22 mouse cellular contexts compared by ENCODE assay signal in the genomic region with DNA sequence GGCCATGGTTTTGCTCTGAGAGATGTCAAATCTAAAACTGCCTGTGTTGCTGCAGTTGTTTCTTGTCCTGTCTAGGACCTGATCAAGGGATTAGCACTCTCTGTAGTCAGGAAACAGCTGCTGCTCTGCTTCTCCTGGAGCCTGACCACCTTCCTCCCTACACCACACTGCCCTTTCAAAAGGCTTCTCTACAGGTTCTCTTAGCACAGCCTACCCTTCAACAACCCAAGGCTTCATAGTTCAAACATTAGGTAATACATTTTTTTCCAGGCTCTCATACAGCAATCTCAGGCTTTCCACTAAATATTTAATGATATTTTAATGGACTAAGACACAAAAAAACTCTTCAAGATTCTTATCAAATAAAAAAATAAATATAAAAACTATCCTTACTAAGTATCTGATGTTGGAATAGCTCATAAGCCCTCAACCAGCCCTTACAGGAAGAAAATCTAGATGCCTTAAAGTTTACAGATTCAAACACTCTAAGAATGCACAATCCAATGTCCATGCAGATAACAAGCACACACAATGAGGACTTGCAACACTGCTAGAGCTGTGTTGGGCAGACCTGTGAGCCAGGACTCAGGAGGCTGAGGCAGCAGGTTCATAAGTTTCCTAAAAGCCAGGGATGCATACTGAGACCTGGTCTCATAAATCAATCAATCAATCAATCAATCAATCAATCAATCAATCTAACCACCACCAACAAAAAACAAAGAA. TPM values are rescaled to one million over a fixed set of nuclear protein-coding genes. Genes with fewer than 3 reads are reported as not detected.
DNase-seq lines count a peak whose midpoint lies in the region; ATAC-seq and TF ChIP-seq lines count a peak whose summit lies in the region.
"Had no signal": no experiment of that assay in that cellular context is flagged by ENCODE, and none has a peak within 500 bp of the region (broad histone marks: within the 10 kb centered on the region; RNA-seq: fewer than 3 reads in every experiment).

No protein-coding gene starts in this region.

- ATAC-seq in kidney, embryonic 16.5 days (ENCODE audit: low FRiP score, low TSS enrichment): no peak
- ATAC-seq in lung, embryonic 16.5 days (ENCODE audit: low read depth): peak; percentile 64
- peak; percentile 50; the same call in 1 of the 2 replicates for ATAC-seq in common myeloid progenitor, adult 5-6 weeks (replicated peaks; ENCODE audit: low read depth, poor library complexity, severe bottlenecking)
- ATAC-seq in intestine, postnatal 0 days: peak; percentile 69
- ATAC-seq: Patski had no signal

- H3K4me2 ChIP-seq in kidney, embryonic 16.5 days (replicated peaks; ENCODE audit: low read depth, low read length): no peak overlapping the region
- no peak overlapping the region for H3K4me2 ChIP-seq in lung, embryonic 16.5 days (ENCODE audit: low read depth, low read length)
- no peak overlapping the region for H3K4me2 ChIP-seq in intestine, postnatal 0 days (replicated peaks; ENCODE audit: low read depth)
- H3K4me2 ChIP-seq: embryonic facial prominence, embryonic 15.5 days; limb, embryonic 15.5 days; midbrain, embryonic 12.5 days had no signal

- no peaks in the 10 kb centered on the region for H3K27me3 ChIP-seq in kidney, embryonic 16.5 days (ENCODE audit: insufficient read depth, low read length)
- H3K27me3 ChIP-seq in lung, embryonic 16.5 days (ENCODE audit: control insufficient read depth, insufficient read depth, low read depth, low read length): no peaks in the 10 kb centered on the region
- no peaks in the 10 kb centered on the region for H3K27me3 ChIP-seq in intestine, postnatal 0 days (replicated peaks; ENCODE audit: control insufficient read depth, insufficient read depth, low read length)
- H3K27me3 ChIP-seq: CH12.LX; embryonic facial prominence, embryonic 15.5 days; limb, embryonic 15.5 days; midbrain, embryonic 12.5 days; Patski had no signal

- DNase-seq in kidney, postnatal 25 days: no peak
- DNase-seq in lung, postnatal 14 days: no peak
- no peak for DNase-seq in frontal cortex, postnatal 10 days (ENCODE audit: low spot score in 2 of 2)
- DNase-seq: adrenal gland, postnatal 36 days; B cell, adult 2 months; cerebellum, adult 9-10 months; heart, postnatal 10 days; kidney, adult 9 months; layer of hippocampus, adult 9-11 months; left cerebral cortex, postnatal 4 days had no signal

- H3K36me3 ChIP-seq in kidney, embryonic 16.5 days (ENCODE audit: insufficient read depth, low read length): 0 out of 2 replicates have a peak, but pooled peaks cover 11% of the 10 kb centered on the region
- peaks cover 5% of the 10 kb centered on the region; the same call in 1 of the 2 replicates for H3K36me3 ChIP-seq in lung, embryonic 16.5 days (ENCODE audit: control insufficient read depth, insufficient read depth, low read length)
- no peaks in the 10 kb centered on the region for H3K36me3 ChIP-seq in intestine, postnatal 0 days (ENCODE audit: control insufficient read depth, insufficient read depth)
- H3K36me3 ChIP-seq: embryonic facial prominence, embryonic 15.5 days; limb, embryonic 15.5 days had no signal

- no peak overlapping the region for H3K9ac ChIP-seq in kidney, embryonic 16.5 days (replicated peaks; ENCODE audit: low read length)
- no peak overlapping the region for H3K9ac ChIP-seq in lung, embryonic 16.5 days (ENCODE audit: low read length)
- H3K9ac ChIP-seq in intestine, postnatal 0 days (ENCODE audit: low read depth, low read length): no peak overlapping the region
- H3K9ac ChIP-seq: embryonic facial prominence, embryonic 15.5 days; limb, embryonic 15.5 days; midbrain, embryonic 12.5 days had no signal

- no peak for TF ChIP-seq CTCF in intestine, postnatal 0 days (IDR thresholded peaks at IDR 0.05; ENCODE audit: low read depth)

- no peaks in the 10 kb centered on the region for H3K9me3 ChIP-seq in kidney, embryonic 16.5 days (ENCODE audit: low read length)
- H3K9me3 ChIP-seq in lung, embryonic 16.5 days (ENCODE audit: control insufficient read depth, low read length): no peaks in the 10 kb centered on the region
- no peaks in the 10 kb centered on the region for H3K9me3 ChIP-seq in intestine, postnatal 0 days (ENCODE audit: control insufficient read depth)
- H3K9me3 ChIP-seq: embryonic facial prominence, embryonic 15.5 days; G1E; heart, embryonic 10.5 days; limb, embryonic 15.5 days; midbrain, embryonic 12.5 days had no signal

- peak overlapping the region; percentile 61; the same call in 1 of the 2 replicates for H3K27ac ChIP-seq in kidney, embryonic 16.5 days (ENCODE audit: low read length)
- H3K27ac ChIP-seq in lung, embryonic 16.5 days (ENCODE audit: low read length): peak overlapping the region; percentile 59
- H3K27ac ChIP-seq in intestine, postnatal 0 days (ENCODE audit: low read depth, low read length): peak overlapping the region; percentile 16; the same call in 1 of the 2 replicates
- H3K27ac ChIP-seq: embryonic facial prominence, embryonic 15.5 days; heart, embryonic 10.5 days; left cerebral cortex, adult 2 months; limb, embryonic 15.5 days; midbrain, embryonic 12.5 days had no signal

- H3K4me3 ChIP-seq in kidney, embryonic 16.5 days (ENCODE audit: low read length): no peak overlapping the region
- no peak overlapping the region for H3K4me3 ChIP-seq in lung, embryonic 16.5 days (ENCODE audit: low read length)
- no peak overlapping the region for H3K4me3 ChIP-seq in intestine, postnatal 0 days (ENCODE audit: low read depth, low read length)
- H3K4me3 ChIP-seq: embryonic facial prominence, embryonic 15.5 days; heart, embryonic 10.5 days; left cerebral cortex, adult 2 months; limb, embryonic 15.5 days; midbrain, embryonic 12.5 days had no signal

- H3K4me1 ChIP-seq in kidney, embryonic 16.5 days (ENCODE audit: insufficient read depth, low read length): peaks cover 46% of the 10 kb centered on the region
- peaks cover 16% of the 10 kb centered on the region for H3K4me1 ChIP-seq in lung, embryonic 16.5 days (replicated peaks; ENCODE audit: control insufficient read depth, insufficient read depth, low read length)
- H3K4me1 ChIP-seq in intestine, postnatal 0 days (replicated peaks; ENCODE audit: control insufficient read depth, insufficient read depth, low read length): 0 out of 2 replicates have a peak, but pooled peaks cover 3% of the 10 kb centered on the region
- H3K4me1 ChIP-seq: embryonic facial prominence, embryonic 15.5 days; limb, embryonic 15.5 days had no signal

RNA-seq across cellular contexts. Expression of gene Epb41l5, which starts 7.5 kb away (rescaled TPM):
- polyA plus RNA-seq in kidney, embryonic 16.5 days (2015; fragmentation: Nextera tagmentation; extraction: Ambion mirVana): 77.3 and 77.8 TPM in 2 replicates
- 43.7 and 47.7 TPM in 2 replicates for polyA plus RNA-seq in lung, embryonic 16.5 days (2015; fragmentation: Nextera tagmentation; extraction: Ambion mirVana)
- 2.1 and 7.8 TPM in 2 replicates for total RNA-seq in common myeloid progenitor, adult 5-6 weeks (2017)
- 14.3 and 17.5 TPM in 2 replicates for polyA plus RNA-seq in intestine, postnatal 0 days (2015; fragmentation: Nextera tagmentation; extraction: Ambion mirVana)
